Mouse (Mus musculus): ENCODE measurements around the gene Cxcl10. TPM values are rescaled to one million over a fixed set of nuclear protein-coding genes. Genes with fewer than 3 reads are reported as not detected.
"Not testable (repeated sequence)": the region's sequence is repeated elsewhere in the genome, so short reads cannot be mapped to it uniquely, and the experiment has no call there.

Cxcl10 gene
- polyA plus RNA-seq, 1 experiment from 2014 or later: 0.43 TPM

DNA sequence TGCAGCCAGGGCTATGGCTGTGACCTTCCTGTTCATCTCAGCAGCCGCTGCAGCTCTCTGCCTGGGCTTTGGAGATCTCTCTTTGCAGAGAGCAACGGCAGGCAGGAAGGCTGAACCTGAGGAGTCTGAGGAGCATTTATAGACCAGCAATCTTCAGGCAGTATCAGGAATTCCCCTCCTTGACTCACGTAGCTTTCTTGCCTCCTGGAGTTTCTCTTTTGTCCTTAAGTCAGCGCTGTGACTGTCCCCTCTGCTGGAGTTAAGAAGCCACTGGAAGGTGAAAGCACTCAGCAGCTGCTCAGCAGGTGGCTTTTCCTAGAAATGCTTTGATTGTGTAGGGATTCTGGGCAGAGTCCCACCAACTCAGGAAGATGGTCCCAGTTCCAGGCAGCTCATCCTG is 14.5 kb upstream of the Cxcl10 start:
- H3K36me3 ChIP-seq (ENCODE audit: control insufficient read depth, insufficient read depth, low read length): no peaks in the 10 kb centered on the region
- no peaks in the 10 kb centered on the region for H3K4me1 ChIP-seq (ENCODE audit: control insufficient read depth, insufficient read depth, low read depth, low read length)
- no peaks in the 10 kb centered on the region for H3K9me3 ChIP-seq (ENCODE audit: control insufficient read depth, low read length)
- no peak overlapping the region for H3K27ac ChIP-seq (ENCODE audit: low read depth, low read length)
- no peaks in the 10 kb centered on the region for H3K27me3 ChIP-seq (replicated peaks; ENCODE audit: control insufficient read depth, insufficient read depth, low read length)
- 11% methylated on average over 4 of the region's 4 CpGs for WGBS
- no peak overlapping the region for H3K4me2 ChIP-seq (ENCODE audit: low read length)
- H3K9ac ChIP-seq (ENCODE audit: low read depth, low read length): no peak overlapping the region
- ATAC-seq: no peak
- no peak overlapping the region for H3K4me3 ChIP-seq (ENCODE audit: low read length)

DNA sequence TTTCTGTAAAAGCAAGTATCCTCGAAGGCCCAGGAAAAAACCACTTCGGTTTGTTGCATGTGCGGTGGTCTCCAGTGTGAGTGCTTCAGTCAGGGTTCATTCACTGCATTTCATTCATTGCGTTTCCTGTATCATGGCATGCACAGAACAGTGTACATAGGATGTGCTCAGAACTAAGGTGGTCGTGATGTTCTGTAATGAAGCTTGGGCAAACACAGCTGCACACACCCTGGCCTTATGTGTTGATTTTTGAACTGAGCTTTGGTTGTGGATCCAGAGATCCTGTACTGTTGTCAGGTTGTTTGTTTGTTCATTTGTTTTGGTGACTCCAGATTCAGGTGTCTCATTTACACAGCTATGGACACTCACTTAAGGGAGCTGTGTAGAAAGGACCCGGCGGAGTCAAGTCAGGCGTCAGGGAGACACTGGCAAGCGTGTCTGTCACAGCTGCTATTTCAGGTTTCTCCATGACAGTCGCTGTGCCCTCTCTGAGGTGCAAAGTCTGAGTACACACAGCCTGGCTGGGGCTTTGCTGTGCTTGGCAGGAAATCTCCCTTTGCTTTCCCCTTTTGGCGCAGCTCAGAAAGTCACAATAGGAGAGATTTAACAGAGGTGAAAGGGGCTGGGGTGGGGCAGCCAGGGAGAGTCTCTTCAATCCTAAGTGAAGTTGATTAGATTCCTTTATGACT is 10.2 kb upstream of the Cxcl10 start:
- Histone ChIP-seq H3K4me1 (ENCODE audit: control insufficient read depth, insufficient read depth, low read depth, low read length) (no peaks in the 10 kb centered on the region), H3K27ac (ENCODE audit: low read depth, low read length) (no peak overlapping the region), H3K9me3 (ENCODE audit: control insufficient read depth, low read length) (no peaks in the 10 kb centered on the region), H3K27me3 (replicated peaks; ENCODE audit: control insufficient read depth, insufficient read depth, low read length) (no peaks in the 10 kb centered on the region), H3K36me3 (ENCODE audit: control insufficient read depth, insufficient read depth, low read length) (no peaks in the 10 kb centered on the region), H3K4me3 (ENCODE audit: low read length) (no peak overlapping the region), H3K4me2 (ENCODE audit: low read length) (no peak overlapping the region), H3K9ac (ENCODE audit: low read depth, low read length) (no peak overlapping the region)
- WGBS: 80% methylated on average over 11 of the region's 11 CpGs
- no peak for ATAC-seq

DNA sequence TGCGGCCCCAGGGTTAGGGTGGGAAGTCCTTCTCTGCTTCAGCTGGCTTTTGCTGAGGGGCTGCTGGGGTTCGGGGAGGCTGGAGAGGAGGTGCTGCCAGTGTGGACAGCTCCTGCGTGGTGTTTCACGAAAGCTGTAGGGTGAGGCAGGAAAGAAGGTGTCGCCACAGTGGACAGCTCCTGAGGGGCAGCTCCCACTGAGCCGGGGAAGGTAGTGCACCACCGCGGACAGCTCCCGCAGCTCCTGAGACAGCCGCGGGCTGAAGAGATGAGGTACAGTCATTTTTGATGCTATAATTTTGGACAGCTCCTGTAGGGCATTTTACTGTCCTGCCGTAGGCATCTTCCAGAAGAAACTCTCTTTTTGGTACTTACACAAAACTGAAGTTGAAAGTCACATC is 9.3 kb upstream of the Cxcl10 start:
- Histone ChIP-seq H3K4me2 (ENCODE audit: low read length) (no peak overlapping the region), H3K27me3 (replicated peaks; ENCODE audit: control insufficient read depth, insufficient read depth, low read length) (no peaks in the 10 kb centered on the region), H3K9me3 (ENCODE audit: control insufficient read depth, low read length) (no peaks in the 10 kb centered on the region), H3K4me1 (ENCODE audit: control insufficient read depth, insufficient read depth, low read depth, low read length) (no peaks in the 10 kb centered on the region), H3K9ac (ENCODE audit: low read depth, low read length) (no peak overlapping the region), H3K36me3 (ENCODE audit: control insufficient read depth, insufficient read depth, low read length) (no peaks in the 10 kb centered on the region), H3K4me3 (ENCODE audit: low read length) (no peak overlapping the region), H3K27ac (ENCODE audit: low read depth, low read length) (no peak overlapping the region)
- WGBS: 58% methylated on average over 11 of the region's 12 CpGs
- ATAC-seq: no peak

DNA sequence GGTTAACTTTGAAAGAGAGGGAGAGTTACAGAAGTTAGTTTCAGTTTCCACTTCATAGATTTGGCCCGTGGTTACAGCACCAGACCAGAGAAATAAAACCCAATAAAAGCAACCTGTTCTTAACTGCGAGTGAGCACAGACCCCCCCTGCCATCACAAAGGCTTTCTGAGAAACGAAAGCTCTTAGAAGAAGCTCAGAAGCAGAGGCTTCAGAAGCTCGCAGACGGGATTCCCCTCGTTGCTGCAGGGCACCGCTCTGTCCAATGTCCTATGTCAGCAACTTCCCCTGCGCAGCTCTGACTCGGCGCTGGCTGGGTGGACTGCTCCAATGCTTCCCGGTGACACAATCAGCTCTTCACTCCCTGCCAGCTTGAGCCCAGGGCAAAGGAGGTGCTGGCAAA is 4.8 kb upstream of the Cxcl10 start:
- H3K4me2 ChIP-seq (ENCODE audit: low read length): peak overlapping the region; percentile 33
- H3K9ac ChIP-seq (ENCODE audit: low read depth, low read length): no peak overlapping the region
- H3K4me3 ChIP-seq (ENCODE audit: low read length): peak overlapping the region; percentile 21

DNA sequence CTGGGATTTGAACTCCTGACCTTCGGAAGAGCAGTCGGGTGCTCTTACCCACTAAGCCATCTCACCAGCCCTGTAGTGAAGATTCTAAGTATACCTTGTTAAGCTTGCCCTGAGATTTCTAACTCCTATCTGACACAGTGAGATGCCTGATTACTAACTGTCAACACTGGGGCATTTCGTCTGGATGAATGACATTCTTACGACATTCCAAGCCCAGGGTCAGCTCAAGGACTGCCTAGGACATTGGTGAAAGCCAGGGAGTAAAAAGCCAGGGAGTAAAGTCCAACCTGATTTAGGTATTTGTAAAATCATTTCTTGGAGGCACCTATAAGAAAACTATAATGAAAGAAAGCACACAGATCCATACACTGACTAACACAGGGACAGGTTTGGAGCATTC is 4.0 kb upstream of the Cxcl10 start:
- H3K4me3 ChIP-seq (ENCODE audit: low read length); H3K36me3 ChIP-seq (ENCODE audit: control insufficient read depth, insufficient read depth, low read length); H3K27me3 ChIP-seq (replicated peaks; ENCODE audit: control insufficient read depth, insufficient read depth, low read length); H3K9me3 ChIP-seq (ENCODE audit: control insufficient read depth, low read length); H3K27ac ChIP-seq (ENCODE audit: low read depth, low read length); H3K4me1 ChIP-seq (ENCODE audit: control insufficient read depth, insufficient read depth, low read depth, low read length); ATAC-seq; H3K4me2 ChIP-seq (ENCODE audit: low read length); H3K9ac ChIP-seq (ENCODE audit: low read depth, low read length): not testable (repeated sequence)
- 88% methylated on average over 4 of the region's 4 CpGs for WGBS

More for the DNA sequence above, 4.8 kb upstream of the Cxcl10 start:
- WGBS: 48% methylated on average over 11 of the region's 11 CpGs
- H3K27me3 ChIP-seq (replicated peaks; ENCODE audit: control insufficient read depth, insufficient read depth, low read length): no peaks in the 10 kb centered on the region
- no peaks in the 10 kb centered on the region for H3K36me3 ChIP-seq (ENCODE audit: control insufficient read depth, insufficient read depth, low read length)
- H3K9me3 ChIP-seq (ENCODE audit: control insufficient read depth, low read length): no peaks in the 10 kb centered on the region
- ATAC-seq: no peak
- H3K4me1 ChIP-seq (ENCODE audit: control insufficient read depth, insufficient read depth, low read depth, low read length): no peaks in the 10 kb centered on the region
- no peak overlapping the region for H3K27ac ChIP-seq (ENCODE audit: low read depth, low read length)

DNA sequence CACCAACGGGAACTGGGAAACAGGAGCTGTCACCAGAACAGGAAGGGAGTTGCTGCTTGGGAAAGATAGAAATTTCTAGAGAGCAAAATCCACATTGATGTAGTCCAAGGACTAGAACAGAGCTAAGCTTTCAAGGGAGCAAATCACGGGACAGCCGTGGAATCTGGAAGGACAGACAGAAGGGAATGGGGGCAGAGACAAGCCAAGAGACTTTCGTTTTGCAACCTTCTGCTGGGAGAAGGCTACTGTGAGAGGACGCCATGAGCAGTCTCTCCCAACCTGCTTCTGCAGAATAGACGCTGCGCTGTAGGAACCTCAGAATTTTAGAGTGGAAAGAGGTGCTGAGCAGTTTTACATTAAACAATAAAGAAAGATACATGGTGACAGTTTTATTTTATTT is 1.0 kb upstream of the Cxcl10 start:
- Histone ChIP-seq H3K4me1 (ENCODE audit: control insufficient read depth, insufficient read depth, low read depth, low read length) (no peaks in the 10 kb centered on the region), H3K27me3 (replicated peaks; ENCODE audit: control insufficient read depth, insufficient read depth, low read length) (peaks cover 3% of the 10 kb centered on the region; the same call in 1 of the 2 replicates), H3K4me3 (ENCODE audit: low read length) (no peak overlapping the region), H3K9ac (ENCODE audit: low read depth, low read length) (no peak overlapping the region), H3K9me3 (ENCODE audit: control insufficient read depth, low read length) (no peaks in the 10 kb centered on the region), H3K27ac (ENCODE audit: low read depth, low read length) (no peak overlapping the region), H3K36me3 (ENCODE audit: control insufficient read depth, insufficient read depth, low read length) (no peaks in the 10 kb centered on the region), H3K4me2 (ENCODE audit: low read length) (no peak overlapping the region)
- 88% methylated on average over 7 of the region's 7 CpGs for WGBS
- ATAC-seq: no peak

DNA sequence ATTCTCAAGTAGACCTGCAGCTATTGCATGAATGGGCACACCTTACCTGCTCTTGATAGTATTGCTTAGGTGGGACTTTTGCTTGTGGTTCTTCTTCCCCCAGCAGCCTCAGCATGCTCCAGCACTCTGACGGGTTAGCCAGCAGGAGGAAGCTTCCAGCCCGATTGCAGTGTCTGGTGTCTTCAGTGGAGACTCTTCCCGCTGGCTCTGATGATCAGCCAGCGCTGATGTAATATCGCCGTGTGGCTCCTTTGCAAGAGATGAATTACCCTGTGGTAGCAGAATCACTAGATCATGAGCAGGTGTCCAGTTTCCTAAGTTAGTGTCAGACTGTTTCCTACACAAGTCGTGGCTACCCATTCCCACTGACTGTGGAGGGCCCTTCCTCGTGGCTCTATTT is 3.7 kb downstream of the Cxcl10 start:
- Histone ChIP-seq H3K9ac (ENCODE audit: low read depth, low read length) (no peak overlapping the region), H3K4me1 (ENCODE audit: control insufficient read depth, insufficient read depth, low read depth, low read length) (no peaks in the 10 kb centered on the region), H3K4me2 (ENCODE audit: low read length) (no peak overlapping the region), H3K36me3 (ENCODE audit: control insufficient read depth, insufficient read depth, low read length) (no peaks in the 10 kb centered on the region), H3K27ac (ENCODE audit: low read depth, low read length) (no peak overlapping the region), H3K4me3 (ENCODE audit: low read length) (no peak overlapping the region), H3K9me3 (ENCODE audit: control insufficient read depth, low read length) (no peaks in the 10 kb centered on the region), H3K27me3 (replicated peaks; ENCODE audit: control insufficient read depth, insufficient read depth, low read length) (peaks cover 3% of the 10 kb centered on the region; the same call in 1 of the 2 replicates)
- ATAC-seq: no peak
- WGBS: 83% methylated on average over 8 of the region's 8 CpGs

DNA sequence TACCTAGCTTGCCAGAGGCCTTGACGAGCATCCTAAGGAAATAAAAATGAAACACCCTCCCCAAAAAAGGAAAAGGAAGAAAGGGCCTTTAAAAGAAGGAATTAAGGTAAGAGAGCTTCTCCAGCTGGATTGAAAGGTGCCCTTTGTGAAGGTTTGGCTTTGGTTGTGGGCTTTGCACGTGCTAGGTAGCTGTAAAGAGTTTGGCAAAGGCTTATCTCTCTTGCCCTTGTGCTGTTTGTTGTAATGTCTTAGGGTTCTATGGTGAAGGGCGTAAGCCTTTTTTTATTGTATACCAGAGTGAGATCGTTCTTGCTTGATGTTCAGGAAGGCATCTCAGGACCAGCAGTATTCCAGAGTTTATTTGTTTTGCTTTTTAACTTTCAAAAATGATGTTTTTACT is 8.1 kb downstream of the Cxcl10 start:
- Histone ChIP-seq H3K27me3 (replicated peaks; ENCODE audit: control insufficient read depth, insufficient read depth, low read length) (no peaks in the 10 kb centered on the region), H3K4me2 (ENCODE audit: low read length) (no peak overlapping the region), H3K4me1 (ENCODE audit: control insufficient read depth, insufficient read depth, low read depth, low read length) (no peaks in the 10 kb centered on the region), H3K9me3 (ENCODE audit: control insufficient read depth, low read length) (no peaks in the 10 kb centered on the region), H3K4me3 (ENCODE audit: low read length) (no peak overlapping the region), H3K27ac (ENCODE audit: low read depth, low read length) (no peak overlapping the region), H3K9ac (ENCODE audit: low read depth, low read length) (no peak overlapping the region), H3K36me3 (ENCODE audit: control insufficient read depth, insufficient read depth, low read length) (no peaks in the 10 kb centered on the region)
- 83% methylated on average over 4 of the region's 4 CpGs for WGBS
- no peak for ATAC-seq

DNA sequence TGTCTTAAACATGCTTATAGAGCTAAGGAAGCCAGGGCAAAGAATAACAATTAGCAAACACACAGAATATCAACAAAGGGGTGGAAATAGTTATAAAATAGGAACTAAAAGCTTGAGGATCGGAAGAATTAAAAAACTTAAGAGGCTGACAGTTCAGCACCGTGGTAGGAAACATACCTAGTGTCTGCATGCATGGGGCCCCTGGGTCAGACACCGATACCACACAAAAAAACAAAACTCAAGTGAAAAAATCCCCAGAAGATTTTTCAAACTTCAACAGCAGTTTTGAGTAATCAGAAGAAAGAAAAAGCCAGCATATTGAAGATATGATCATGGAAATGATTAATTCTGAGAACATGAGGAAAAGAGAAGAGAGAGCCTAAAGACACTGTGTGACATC is 11.9 kb downstream of the Cxcl10 start:
- no peaks in the 10 kb centered on the region for H3K4me1 ChIP-seq (ENCODE audit: control insufficient read depth, insufficient read depth, low read depth, low read length)
- H3K9me3 ChIP-seq (ENCODE audit: control insufficient read depth, low read length): no peaks in the 10 kb centered on the region
- no peak for ATAC-seq
- no peak overlapping the region for H3K27ac ChIP-seq (ENCODE audit: low read depth, low read length)
- no peak overlapping the region for H3K9ac ChIP-seq (ENCODE audit: low read depth, low read length)
- no peak overlapping the region for H3K4me2 ChIP-seq (ENCODE audit: low read length)
- no peak overlapping the region for H3K4me3 ChIP-seq (ENCODE audit: low read length)
- H3K36me3 ChIP-seq (ENCODE audit: control insufficient read depth, insufficient read depth, low read length): no peaks in the 10 kb centered on the region
- no peaks in the 10 kb centered on the region for H3K27me3 ChIP-seq (replicated peaks; ENCODE audit: control insufficient read depth, insufficient read depth, low read length)
- WGBS: 86% methylated on average over 3 of the region's 3 CpGs

Measured in hindbrain, embryonic 16.5 days (tissue).